Mouse (Mus musculus) forebrain, embryonic 10.5 days (tissue): ENCODE measurements at regions not wholly inside any gene's neighbourhood (a gene's known extent, or its start where the extent isn't known, plus 50 kb on each side); places are given as distances from the start of the nearest gene placed in this dataset.

ENCODE experiments used
- DNase-seq: peaks from one replicate; pipeline ENCODE4 v3.0.0-alpha.2; 2017; ENCODE audit warnings: low spot score; ENCODE audit errors: extremely low spot score
- H3K27ac ChIP-seq: fragments of 300-500 bp; sonication (generic); 2 replicates; pipeline ENCODE4 v1.5.1; 2016; ENCODE audit warnings: mild to moderate bottlenecking
- H3K27me3 ChIP-seq: fragments of 300-500 bp; sonication (generic); 2 replicates; pipeline ENCODE4 v1.6.1; 2016; ENCODE audit warnings: mild to moderate bottlenecking; ENCODE audit not compliant: poor library complexity, severe bottlenecking
- H3K36me3 ChIP-seq: fragments of 300-500 bp; sonication (generic); replicated peaks from 2 replicates; pipeline ENCODE4 v1.6.1; 2016; ENCODE audit warnings: mild to moderate bottlenecking, moderate library complexity
- H3K4me1 ChIP-seq: fragments of 300-500 bp; sonication (generic); 2 replicates; pipeline ENCODE4 v1.6.1; 2016
- H3K4me3 ChIP-seq: fragments of 300-500 bp; sonication (generic); 2 replicates; pipeline ENCODE4 v1.5.1; 2016; ENCODE audit warnings: mild to moderate bottlenecking, moderate library complexity
- H3K9me3 ChIP-seq: fragments of 300-500 bp; sonication (generic); 2 replicates; pipeline ENCODE4 v1.6.1; 2016; ENCODE audit warnings: mild to moderate bottlenecking, moderate library complexity
- WGBS: fragments of 180-500 bp; shearing (Covaris S2); methylation state at CpG from one replicate; pipeline ENCODE4 v1.1.7; 2016; 5-methylcytosine and 5-hydroxymethylcytosine counted together

DNA sequence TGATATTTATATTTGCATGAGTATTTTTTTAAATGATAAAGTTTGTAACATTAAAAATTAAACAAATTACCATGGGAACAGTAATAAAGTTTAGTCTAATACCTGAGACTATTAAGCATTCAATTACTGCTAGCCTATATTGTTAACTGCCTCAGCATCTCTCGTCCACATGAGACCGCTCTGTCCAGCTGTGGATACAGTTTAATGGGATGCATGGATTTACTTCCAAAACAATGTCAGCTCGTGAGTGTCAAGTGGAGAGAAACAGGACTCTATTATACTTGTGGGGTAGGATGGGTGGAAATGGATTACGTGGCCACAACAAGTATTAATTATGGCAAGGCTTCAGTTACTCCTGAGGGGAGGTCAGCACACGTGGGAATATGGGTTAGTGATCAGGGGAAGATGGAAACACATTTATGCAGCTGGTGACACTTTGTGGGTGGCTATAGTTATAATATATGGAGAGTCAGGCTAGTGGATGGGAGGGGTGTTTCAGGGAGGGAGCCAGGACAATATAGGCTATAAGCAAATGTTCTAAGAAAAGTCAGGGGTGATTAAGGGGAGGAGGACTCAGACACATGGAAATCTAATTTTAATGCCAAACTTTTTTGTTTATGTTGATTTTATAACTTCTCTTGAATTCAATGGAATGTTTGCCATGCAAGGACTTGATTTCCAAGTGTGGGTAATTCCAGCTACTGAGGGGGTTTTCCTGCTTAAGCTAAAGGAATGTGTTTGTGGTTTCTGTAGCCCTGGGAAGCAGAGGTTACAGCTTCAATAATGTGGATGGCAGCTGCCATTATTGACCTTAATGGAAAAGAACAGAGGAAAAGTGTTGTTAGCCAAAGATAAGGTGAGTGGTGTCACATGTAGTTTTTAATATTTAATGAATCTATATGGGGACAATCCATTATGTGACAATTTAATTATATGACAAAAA, 384.0 kb upstream of the Robo2 start:
- 70% methylated on average over 5 of the region's 5 CpGs for WGBS
- Histone ChIP-seq H3K27ac (no peak overlapping the region), H3K27me3 (no peaks in the 10 kb centered on the region), H3K9me3 (no peaks in the 10 kb centered on the region), H3K4me3 (no peak overlapping the region), H3K36me3 (no peaks in the 10 kb centered on the region), H3K4me1 (no peaks in the 10 kb centered on the region)
- DNase-seq, result no peak

DNA sequence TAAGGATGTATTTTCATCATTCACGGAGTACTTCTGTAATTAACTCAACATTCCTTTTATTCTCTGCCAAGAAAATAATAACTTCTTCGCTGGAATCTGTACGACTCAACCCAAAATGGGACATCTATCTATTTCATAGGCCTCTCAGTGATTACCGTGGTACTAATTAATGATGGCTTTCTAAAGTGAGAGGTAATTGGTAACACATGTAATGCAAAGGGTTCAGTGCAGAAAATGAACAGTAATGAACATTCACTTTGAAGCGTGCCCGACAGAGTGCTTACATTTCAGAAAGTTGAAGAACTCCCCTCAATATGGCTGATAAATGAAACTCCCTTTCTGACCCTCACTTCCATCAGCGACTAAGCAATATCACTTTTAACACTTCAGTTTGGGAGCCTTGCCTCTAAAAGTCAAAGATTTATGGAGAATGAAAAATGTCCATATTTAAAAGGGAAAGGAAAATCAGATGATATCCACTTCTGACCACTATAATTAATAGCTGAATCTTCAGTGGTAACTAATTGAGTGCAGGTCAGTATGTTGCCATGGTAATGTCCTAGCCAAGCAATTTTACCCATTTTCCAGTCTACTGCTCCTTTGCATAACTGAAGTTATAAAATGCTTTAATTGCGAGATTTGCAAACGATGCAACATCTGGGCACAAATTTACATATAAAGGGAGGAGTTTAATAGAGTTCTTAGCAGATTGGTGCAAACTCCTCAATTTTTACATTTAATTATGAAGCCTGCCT, 373.9 kb upstream of the Robo2 start:
- 73% methylated on average over 9 of the region's 9 CpGs for WGBS
- no peaks in the 10 kb centered on the region for H3K9me3 ChIP-seq
- peaks cover 10% of the 10 kb centered on the region for H3K4me1 ChIP-seq
- H3K27ac ChIP-seq, result no peak overlapping the region
- no peak for DNase-seq
- H3K36me3 ChIP-seq, result no peaks in the 10 kb centered on the region
- no peak overlapping the region for H3K4me3 ChIP-seq
- no peaks in the 10 kb centered on the region for H3K27me3 ChIP-seq

DNA sequence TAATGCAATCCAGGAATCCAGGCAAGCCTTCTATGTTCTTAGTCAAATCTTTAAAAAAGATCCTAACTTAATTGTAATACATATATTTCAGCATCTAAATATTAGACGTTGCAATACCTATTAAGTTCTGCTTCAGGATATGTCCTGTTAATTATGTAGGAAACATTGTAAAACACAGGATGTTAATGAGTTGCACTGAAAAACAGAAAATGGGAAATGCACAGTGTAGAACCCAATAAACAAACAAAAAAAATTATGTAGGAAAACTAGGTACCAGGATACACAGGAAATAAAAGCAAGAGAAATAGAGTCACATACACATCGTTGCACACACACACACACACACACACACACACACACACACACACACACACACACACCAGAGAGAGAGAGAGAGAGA, 368.8 kb upstream of the Robo2 start:
- WGBS, result 92% methylated on average over 1 of the region's 2 CpGs
- Histone ChIP-seq H3K4me1 (0 out of 2 replicates have a peak, but pooled peaks cover under 1% of the 10 kb centered on the region), H3K27ac (no peak overlapping the region), H3K36me3 (no peaks in the 10 kb centered on the region), H3K27me3 (no peaks in the 10 kb centered on the region), H3K9me3 (no peaks in the 10 kb centered on the region), H3K4me3 (no peak overlapping the region)
- no peak for DNase-seq

DNA sequence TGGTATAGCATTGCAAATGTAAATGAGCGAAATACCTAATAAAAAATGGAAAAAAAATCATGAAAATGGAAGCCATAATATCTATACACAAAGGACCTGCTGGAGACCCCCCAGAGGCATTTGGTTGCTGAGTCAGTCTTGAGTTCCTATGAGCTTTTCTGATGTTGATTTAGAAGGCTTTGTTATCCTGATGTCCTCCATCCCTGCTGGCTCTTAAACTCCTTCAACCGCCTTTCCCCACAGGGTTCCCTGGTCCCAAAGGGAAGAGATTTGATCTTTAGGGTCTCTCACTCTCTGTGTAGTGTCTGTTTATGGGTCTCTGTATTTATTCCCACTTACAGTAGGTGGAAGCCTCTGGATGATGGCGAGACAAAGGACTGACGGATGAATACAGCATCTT, 356.6 kb upstream of the Robo2 start:
- Histone ChIP-seq H3K27me3 (no peaks in the 10 kb centered on the region), H3K4me1 (no peaks in the 10 kb centered on the region), H3K4me3 (no peak overlapping the region), H3K9me3 (no peaks in the 10 kb centered on the region), H3K27ac (no peak overlapping the region), H3K36me3 (no peaks in the 10 kb centered on the region)
- WGBS, result 84% methylated on average over 4 of the region's 4 CpGs
- no peak for DNase-seq

DNA sequence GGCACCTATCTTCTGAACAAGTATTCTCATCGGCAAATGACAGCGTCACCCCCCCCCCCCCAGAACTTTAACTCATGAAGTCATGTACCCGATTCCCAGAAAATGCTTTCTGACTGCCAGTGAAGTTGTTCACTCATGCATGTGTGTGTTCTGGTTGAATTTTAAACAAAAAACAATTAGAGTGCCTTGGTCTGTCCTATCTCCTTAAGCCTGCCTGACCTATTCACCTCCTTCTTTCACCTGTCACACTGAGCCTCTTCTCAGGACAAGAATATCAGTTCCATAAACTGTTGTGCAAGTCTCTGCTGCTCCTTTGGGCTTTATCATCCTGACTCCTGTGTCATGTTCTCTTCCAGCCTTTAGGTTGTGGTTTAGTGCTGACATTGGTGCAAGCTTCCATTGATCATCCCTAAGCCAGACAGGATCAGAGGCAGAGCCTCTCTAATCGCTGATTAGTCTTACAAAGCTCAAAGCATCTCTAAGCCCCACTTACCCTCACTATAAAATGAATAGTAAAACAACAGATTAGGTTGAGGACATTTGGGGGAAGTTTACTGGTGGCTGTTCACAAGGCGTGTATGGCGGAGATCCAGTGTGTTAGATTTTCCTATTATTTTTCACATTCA, 345.2 kb upstream of the Robo2 start:
- no peak for DNase-seq
- no peaks in the 10 kb centered on the region for H3K27me3 ChIP-seq
- no peak overlapping the region for H3K4me3 ChIP-seq
- no peak overlapping the region for H3K27ac ChIP-seq
- H3K9me3 ChIP-seq, result no peaks in the 10 kb centered on the region
- no peaks in the 10 kb centered on the region for H3K36me3 ChIP-seq
- H3K4me1 ChIP-seq, result peaks cover 8% of the 10 kb centered on the region
- 52% methylated on average over 6 of the region's 6 CpGs for WGBS

DNA sequence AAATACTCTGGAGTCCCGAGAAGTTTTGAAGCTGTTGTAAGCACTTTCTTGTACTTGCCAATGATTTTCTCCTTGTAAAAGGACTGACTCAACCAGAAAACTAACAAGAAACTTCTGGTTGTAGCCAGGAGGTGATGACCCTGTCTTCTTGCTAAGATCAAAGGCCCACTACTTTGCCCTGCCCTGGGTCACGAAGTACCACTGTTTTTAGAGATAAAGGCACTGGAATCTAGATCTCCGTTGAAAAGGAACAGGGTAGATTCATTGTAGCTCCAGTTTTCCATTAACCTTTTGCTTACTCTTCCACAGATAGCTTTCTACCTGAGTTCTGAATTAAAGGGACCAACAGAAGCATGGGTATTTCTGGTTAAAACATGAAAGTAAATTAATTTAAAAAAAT, 339.3 kb upstream of the Robo2 start:
- WGBS, result 29% methylated on average over 3 of the region's 3 CpGs
- H3K27me3 ChIP-seq, result no peaks in the 10 kb centered on the region

DNA sequence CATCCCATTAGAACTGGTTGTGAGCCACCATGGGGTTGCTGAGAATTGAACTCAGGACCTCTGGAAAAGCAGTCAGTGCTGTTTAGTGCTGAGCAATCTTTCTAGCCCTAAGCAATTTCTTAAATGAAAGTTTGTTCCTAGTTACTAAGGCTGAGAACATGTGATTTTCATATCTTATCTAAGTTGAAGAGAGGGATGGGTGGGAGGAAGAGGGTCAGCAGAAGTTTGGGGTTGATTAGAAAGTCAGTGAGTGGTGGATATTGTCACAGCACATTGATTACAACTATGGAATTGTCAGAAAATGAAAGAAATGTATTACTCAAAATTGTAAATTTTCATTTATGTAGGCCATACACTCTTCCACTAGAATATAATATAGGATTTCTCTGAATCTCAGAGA, 337.4 kb upstream of the Robo2 start:
- H3K36me3 ChIP-seq, result no peaks in the 10 kb centered on the region
- no peaks in the 10 kb centered on the region for H3K27me3 ChIP-seq
- DNase-seq, result no peak
- no peak overlapping the region for H3K4me3 ChIP-seq
- no peaks in the 10 kb centered on the region for H3K9me3 ChIP-seq
- H3K27ac ChIP-seq, result no peak overlapping the region
- H3K4me1 ChIP-seq, result no peaks in the 10 kb centered on the region

More for the DNA sequence above, 339.3 kb upstream of the Robo2 start:
- no peaks in the 10 kb centered on the region for H3K36me3 ChIP-seq
- DNase-seq, result no peak
- no peak overlapping the region for H3K4me3 ChIP-seq
- H3K9me3 ChIP-seq, result no peaks in the 10 kb centered on the region
- H3K4me1 ChIP-seq, result no peaks in the 10 kb centered on the region
- H3K27ac ChIP-seq, result no peak overlapping the region

DNA sequence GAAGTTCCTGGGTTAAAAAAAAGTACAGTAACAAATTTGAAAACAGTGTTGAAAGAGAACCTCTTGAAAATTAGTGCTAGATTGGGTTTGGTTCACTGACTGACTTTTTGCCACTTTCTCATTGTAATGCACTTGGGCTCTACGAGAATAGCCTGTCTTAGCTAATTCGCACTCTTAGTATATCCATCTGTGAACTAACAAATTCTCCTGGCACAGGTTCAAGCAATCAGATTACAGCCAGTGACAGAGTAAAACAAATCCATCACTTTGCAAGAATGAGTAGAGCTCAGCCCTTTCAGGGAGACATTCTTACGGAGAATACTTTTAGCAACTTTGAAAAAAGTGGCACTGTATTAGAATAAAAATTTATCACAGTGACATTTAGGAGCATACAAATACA, 331.9 kb upstream of the Robo2 start:
- H3K9me3 ChIP-seq, result no peaks in the 10 kb centered on the region
- no peak overlapping the region for H3K27ac ChIP-seq
- no peaks in the 10 kb centered on the region for H3K36me3 ChIP-seq
- no peaks in the 10 kb centered on the region for H3K4me1 ChIP-seq
- H3K4me3 ChIP-seq, result no peak overlapping the region
- DNase-seq, result no peak
- no peaks in the 10 kb centered on the region for H3K27me3 ChIP-seq
- WGBS, result 92% methylated on average over 3 of the region's 3 CpGs

DNA sequence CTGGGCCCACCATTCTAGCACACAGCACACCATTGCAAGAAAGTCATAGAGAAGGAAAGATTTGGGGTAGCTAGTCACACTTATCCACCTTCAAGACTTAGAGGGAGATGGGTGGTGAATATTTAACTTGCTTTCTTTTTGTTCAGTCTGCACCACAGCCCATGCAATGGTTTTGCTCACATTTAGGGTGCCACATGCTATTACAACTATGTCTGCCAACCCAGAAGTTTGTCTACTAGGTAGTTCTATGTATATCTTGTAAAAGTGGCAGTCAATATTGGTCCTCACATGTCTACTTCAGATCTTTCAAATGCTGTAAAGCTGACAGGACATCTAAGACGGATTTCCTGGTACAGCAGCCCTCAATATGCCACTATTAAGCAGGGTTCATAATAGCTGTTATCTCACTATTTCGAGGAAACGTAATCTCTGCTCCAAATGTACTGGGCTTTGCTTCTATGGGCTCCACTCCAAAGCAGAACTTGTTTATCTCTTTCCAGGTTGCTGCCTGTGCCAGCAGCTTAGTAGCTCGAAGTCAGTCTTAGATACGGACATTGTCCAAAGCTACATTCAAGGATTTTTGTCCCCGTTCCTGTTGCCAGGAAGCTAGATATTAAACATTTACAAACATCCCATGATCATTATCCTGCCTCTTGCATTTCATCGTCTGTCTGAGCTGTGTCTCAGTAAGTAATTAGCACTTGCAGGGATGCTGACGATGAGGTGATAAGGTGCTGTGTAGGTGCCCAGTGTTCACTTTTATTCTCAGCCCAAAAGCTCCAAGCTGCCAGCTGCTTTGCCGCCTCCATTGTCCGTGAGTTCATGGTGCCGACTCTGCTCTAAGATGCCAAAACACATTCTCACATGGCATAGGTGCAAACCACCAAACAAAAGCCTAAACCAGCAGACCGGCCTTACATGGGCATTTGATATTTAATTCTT, 327.8 kb upstream of the Robo2 start:
- 87% methylated on average over 12 of the region's 12 CpGs for WGBS

DNA sequence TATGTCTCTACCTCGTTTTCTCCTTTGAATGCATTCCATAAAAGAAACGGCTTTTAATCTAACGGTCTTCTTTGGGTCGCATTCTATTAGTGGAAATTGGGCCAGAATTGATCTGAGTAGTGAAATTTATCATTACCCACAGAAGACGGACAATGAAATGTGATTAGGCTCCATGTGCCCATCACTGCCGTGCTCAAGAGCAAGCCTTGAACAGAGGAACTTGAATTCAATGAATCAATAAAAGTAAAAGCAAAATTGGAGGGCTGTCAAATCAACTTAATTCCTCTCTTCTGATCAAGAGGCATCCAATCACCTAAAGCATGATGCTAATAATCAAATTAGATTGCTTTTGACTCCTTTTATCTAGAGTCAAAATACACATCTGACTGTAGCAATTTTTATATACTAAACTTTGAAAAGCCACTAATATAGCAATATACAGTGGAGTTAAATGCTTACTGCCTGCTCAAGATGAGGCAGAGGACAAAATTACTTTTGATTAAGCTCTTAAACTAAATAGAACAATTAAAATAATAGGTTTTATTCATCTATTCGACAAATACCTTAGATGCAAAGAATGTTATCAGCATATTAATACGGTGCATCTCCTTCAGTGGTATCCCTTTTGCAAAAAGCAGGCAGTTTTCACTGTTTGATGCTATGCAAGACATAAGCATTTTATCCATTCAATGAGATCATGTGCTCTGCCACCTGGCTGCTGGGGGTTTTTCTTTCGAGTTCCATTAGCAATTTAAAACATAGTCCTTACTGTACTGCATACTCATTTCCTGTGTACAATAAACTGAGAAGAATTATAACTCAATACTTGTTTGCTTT, 321.5 kb upstream of the Robo2 start:
- Histone ChIP-seq H3K4me1 (no peaks in the 10 kb centered on the region), H3K9me3 (no peaks in the 10 kb centered on the region), H3K27me3 (no peaks in the 10 kb centered on the region), H3K4me3 (no peak overlapping the region), H3K36me3 (no peaks in the 10 kb centered on the region), H3K27ac (no peak overlapping the region)
- no peak for DNase-seq
- WGBS, result 87% methylated on average over 9 of the region's 9 CpGs

More for the DNA sequence above, 327.8 kb upstream of the Robo2 start:
- H3K27me3 ChIP-seq, result no peaks in the 10 kb centered on the region
- no peaks in the 10 kb centered on the region for H3K4me1 ChIP-seq
- no peak for DNase-seq
- H3K9me3 ChIP-seq, result no peaks in the 10 kb centered on the region
- H3K4me3 ChIP-seq, result no peak overlapping the region
- no peak overlapping the region for H3K27ac ChIP-seq
- no peaks in the 10 kb centered on the region for H3K36me3 ChIP-seq

DNA sequence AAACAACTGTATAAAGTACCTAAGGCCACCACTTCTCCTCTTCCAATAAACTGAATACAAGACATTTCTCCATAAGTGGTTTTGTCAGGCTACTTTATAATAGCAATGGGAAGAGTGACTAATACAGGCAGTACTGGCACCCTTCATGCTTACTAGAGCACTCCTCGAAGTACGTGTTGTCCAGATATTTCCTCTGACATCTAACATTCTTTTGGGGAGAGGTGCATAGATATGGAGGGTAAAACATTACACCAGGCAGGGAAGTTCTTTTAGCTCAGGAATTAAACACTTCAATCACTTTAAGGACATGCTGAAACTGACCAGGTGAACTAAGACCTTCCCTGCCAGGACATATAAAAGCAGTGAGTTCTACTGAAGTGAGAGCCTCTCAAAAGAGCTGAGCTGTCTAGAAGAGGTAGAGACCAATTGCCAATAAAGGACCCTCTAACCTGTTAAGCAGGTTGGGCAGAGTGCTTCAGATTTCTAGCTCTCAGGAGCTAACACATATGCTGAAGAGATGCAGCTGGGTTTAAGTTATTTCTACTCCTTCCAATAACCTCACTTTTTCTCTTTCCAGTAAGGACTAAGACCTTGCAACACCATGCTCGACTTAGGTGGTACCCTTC, 318.7 kb upstream of the Robo2 start:
- DNase-seq, result no peak
- Histone ChIP-seq H3K4me3 (no peak overlapping the region), H3K9me3 (no peaks in the 10 kb centered on the region), H3K27ac (no peak overlapping the region), H3K36me3 (no peaks in the 10 kb centered on the region), H3K27me3 (no peaks in the 10 kb centered on the region), H3K4me1 (no peaks in the 10 kb centered on the region)
- WGBS, result 89% methylated on average over 3 of the region's 3 CpGs
